Mouse (Mus musculus) lung, postnatal 25 days (tissue): Measurements from ENCODE around the gene Tcf19.

Experiments
- DNase-seq: peaks from one replicate; pipeline ENCODE4 v3.0.0; 2022; ENCODE audit warnings: low spot score

The Tcf19 gene

GRCm38 (mm10) chr17:35516652-35517500 is at the start of gene Tcf19, which contains the start of gene Cchcr1:
TSS of gene Tcf19 (minus strand) at chr17:35516824.
TSS of gene Cchcr1 (plus strand) at chr17:35517100.
- peak; percentile 97 for DNase-seq

DNA sequence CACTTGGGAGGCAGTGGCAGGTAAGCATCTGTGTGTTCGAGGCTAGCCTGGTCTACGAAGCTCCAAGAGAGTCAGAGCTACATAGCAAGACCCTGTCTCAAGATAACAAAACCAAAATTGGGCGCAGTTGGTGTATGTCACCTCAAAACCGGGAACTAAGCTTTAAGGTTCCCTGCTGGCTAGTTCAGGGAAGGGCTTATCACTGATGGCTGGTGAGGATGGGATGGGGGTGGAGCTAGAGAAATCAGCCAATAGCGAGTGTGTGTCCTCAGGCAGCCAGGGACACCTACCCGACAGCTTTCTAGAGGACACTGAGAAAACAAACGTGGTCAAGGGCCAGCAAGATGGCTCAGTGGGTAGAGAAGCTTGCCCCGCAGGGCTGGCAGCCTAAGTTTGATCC is 41.6 kb upstream of the Tcf19 start:
- DNase-seq, result no peak

- no peak for DNase-seq
These were observed 40.7 kb upstream of the Tcf19 start for GRCm38 (mm10) chr17:35557351-35557750.

- peak; percentile 53 for DNase-seq
These were observed 40.2 kb upstream of the Tcf19 start for GRCm38 (mm10) chr17:35556812-35557211.

DNA sequence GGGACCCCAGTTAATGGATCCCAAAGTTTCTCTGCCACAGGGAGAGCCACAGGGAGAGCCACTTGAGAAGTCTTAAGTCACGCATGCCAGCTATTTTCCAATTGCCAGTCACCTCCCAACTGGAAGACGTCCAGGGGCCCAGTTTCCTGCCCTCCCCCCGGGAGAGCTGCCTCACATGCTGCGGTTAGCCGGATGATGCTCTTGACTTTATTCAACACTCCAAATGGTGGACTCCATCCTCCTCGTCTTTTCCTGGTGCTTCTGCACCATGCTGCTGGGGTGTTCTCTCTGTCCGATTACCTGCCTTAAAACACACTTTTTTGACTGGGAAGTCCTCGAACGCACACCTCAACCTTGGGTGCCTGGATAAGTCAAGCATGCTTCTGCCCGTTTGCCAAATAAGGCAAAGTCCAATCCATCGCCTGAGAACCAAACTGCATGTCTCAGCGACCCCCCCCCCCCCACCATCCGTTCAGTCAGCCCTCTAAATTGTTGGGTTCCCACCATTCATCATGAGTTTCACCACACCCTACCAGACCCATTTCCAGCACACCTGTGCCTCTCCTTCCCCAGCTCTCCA is 39.7 kb upstream of the Tcf19 start:
- DNase-seq, result no peak

GRCm38 (mm10) chr17:35554761-35555397 is 38.3 kb upstream of the Tcf19 start:
- DNase-seq, result no peak

GRCm38 (mm10) chr17:35554321-35554720 is 37.7 kb upstream of the Tcf19 start:
- no peak for DNase-seq

DNA sequence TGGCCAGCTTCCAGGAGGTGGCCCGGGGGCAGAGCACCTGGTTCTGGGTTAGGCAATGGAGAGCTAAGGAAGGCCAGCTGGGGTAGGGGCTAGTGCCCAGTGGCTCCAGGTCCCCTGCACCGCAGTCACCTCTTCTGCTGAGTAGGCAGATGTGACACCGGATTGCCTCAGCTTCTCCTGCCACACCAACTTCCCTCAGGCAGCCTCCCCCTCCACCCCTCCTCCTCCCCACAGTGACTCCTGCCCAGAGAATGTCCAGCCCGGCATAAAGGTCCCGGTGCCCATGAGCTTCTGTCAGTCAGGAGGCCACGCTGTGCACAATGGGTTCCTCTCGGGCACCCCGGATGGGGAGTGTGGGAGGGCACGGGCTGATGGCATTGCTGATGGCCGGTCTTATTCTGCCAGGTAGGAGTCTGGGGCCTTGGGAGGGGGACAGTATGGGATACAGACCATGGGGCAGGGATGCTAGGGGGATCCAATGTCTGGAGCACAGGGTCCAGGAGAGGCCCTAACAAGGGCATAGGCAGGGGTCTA is 35.3 kb upstream of the Tcf19 start, which contains the start of gene Cdsn:
TSS of gene Cdsn (plus strand) at position 248 of the 534 bp plus-strand sequence.
- DNase-seq, result no peak

- no peak for DNase-seq
These were observed 34.2 kb upstream of the Tcf19 start for GRCm38 (mm10) chr17:35550871-35551270.

DNA sequence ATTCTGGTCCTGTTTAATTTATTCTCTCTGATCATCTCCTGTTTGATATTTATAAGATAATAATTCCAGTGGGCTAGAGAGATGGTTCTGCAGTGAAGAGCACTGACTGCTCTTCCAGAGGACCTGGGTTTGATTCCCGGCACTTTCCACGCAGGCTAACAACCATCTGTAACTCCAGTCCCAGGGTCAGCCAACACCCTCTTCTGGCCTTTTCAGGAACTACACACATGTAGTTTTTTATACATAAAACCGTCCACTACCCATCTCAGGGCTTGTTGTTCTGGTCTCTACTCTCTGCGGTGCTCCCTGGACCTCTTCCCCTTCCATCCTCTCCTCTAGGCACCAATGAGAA is 33.5 kb upstream of the Tcf19 start:
- no peak for DNase-seq

DNA sequence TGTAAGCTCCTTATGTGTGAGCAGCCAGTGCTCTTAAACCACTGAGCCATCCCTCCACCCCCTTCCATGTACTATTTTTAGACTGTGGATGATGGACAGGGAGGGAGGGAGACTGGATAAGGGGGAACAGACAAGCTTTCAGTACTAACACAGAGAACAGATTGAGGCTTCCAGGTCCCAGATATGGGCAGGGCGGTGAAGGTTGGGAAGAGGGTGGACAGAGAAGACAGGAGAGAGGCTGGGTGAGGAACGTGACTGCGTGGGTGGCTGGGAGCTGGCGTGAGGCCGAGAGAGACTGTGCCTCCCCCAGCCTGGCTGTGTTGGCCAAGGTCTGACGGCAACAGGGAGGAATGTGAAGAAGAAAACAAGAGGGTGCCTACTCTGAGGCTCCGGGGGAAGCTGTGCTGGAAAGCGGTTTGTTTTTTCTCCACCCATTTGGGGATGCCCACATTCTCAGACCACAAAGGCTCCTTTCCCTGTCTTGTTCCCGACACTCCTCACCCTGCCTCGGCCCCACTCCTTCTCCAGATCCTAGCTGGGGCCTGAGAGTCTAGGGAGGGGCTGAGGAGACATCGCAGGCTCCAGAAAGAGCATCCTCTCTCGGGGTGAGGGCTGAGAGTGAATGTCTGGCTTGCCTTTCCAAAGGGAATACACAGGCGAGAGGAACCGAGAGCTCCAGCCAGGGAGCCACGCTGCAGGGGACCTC is 33.0 kb upstream of the Tcf19 start:
- peak; percentile 76 for DNase-seq

DNA sequence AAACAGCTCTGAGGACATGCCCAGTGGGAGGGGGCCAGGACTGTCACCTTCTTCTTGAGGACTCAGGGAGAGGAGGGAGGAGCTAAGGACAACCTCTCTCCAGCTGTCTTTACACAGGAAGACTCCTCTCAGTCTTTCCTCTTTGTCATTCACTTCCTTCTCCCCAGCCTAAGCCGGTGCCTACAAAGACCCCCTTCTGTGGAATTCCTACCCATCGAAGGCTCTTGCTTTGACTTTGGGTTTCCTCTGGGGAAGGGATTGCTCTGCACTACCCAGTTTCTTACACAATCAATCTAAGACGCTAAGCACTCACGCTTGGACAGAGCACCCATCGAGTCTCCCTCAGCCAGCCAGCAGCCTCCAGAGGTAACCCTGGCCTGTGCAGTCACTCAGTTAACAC is 32.0 kb upstream of the Tcf19 start:
- no peak for DNase-seq

DNA sequence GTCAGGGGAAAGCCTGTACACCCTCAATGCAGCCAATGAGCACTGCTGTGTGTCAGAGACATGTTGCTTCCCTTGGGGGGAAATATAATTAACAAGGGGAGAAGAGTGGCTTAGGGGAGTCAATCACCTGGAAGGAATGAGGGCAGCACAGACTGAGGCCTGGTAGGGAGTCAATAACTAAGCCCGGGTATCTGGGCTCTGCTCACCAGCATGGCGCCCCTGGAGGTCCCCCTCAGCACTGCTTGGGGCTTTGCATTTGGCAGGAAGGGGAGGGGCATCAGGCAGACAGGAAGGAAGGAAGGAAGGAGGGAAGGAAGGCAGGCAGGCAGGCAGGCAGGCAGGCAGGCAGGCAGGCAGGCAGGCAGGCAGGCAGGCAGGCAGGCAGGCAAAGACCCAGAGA is 30.8 kb upstream of the Tcf19 start:
- DNase-seq, result no peak

GRCm38 (mm10) chr17:35544680-35545079 is 28.1 kb upstream of the Tcf19 start:
- DNase-seq, result peak; percentile 25

- DNase-seq, result no peak
These were observed 27.4 kb upstream of the Tcf19 start for GRCm38 (mm10) chr17:35544001-35544400.

GRCm38 (mm10) chr17:35543412-35543861 is 26.8 kb upstream of the Tcf19 start:
- no peak for DNase-seq

DNA sequence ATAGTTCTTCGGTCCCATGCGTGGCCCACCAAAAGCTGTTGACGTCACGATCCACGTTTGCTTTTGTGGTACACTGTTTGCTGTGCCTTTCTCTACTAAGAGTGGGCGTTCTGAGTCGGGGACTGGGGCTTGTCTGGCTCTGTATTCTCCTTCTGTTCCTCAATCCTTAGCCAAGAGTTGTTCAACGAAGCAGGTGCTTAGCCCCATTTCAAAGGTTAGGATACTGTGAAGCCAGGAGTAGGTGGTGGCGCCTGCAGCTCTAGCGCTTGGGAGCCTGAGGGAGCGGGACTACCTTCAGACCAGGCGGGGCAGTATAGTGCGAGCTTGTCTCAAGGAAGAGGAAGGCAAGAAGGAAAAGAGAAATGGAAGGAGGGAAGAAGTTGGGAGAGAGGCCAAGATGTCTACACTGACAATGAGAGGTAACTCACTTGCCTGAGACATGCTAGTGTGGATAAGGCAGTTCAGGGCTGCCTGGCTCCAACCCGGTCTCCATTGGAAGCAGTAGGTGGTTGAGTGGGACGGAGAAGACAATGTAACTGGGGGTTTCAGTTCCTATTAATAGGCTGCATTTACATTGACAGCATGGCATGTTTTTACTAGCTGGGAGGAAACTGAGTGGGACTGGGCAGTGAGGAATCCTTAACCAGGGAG is 26.3 kb upstream of the Tcf19 start:
- no peak for DNase-seq

- no peak for DNase-seq
These were observed 22.9 kb upstream of the Tcf19 start for GRCm38 (mm10) chr17:35539540-35539939.

GRCm38 (mm10) chr17:35538476-35538875 is 21.9 kb upstream of the Tcf19 start:
- DNase-seq, result no peak

DNA sequence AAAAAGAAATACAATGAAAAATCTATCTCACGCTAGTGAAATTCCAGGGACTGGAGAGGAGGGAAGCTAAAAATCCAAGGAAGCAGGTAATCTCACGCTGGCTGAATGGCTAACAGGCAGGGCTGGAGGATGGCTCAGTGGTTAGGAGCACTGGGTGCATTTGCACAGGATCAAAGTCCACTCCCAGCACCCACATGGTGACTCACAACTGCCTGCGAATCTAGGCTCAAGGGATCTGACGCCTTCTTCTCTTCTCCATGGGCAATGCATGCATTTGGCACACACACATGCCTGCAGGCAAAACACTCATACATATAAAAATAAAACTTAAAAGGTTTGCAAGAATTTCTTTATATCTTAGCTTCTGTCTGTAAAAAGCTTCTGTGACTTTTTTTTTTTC is 20.8 kb upstream of the Tcf19 start:
- no peak for DNase-seq

DNA sequence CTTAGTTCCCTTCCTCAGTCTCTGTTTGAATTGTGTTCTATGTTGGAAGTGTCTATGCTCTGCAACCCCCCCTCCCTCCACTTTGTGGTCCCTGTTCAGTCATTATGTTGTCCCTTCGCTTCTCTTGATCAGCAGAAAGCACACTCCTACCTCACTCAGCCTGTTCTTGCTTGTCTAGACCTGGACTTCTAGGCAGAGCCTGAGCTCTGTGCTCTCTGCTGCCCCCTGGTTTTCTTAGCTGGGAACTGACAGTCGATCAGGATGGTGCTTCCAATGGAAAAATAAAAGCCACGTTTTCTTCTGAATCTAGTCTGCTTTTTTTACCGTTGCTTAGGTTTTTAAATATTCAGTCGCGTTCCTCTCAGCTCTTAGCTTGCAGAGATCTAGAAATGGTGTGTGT is 17.7 kb upstream of the Tcf19 start:
- DNase-seq, result peak; percentile 70

DNA sequence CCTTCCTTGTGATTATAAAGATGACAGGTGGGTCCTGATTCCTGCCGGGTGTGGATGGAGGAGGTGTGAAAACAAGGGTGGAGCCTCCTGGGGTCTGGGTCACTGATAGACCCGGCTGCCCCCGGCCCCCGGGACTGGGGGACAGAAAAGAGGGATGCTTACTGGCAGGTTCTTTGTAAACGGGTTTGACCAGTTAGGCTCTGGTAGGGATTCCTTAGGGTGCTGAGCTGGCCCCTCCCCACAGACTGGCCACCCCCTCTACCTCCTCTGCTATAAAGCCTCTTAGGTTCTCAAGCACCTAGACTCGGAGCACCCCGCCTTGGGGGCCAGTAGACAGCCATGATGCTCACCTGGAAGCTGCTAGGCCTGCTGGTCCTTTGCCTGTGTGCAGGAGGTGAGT is 16.3 kb upstream of the Tcf19 start, which contains the start of gene Psors1c2:
TSS of gene Psors1c2 (plus strand) at position 301 of the 400 bp plus-strand sequence.
- no peak for DNase-seq
